ENCODE assay signal across 8 mouse cellular contexts in genomic region chr19:43729296-43730036, GRCm38 (mm10). TPM values are rescaled to one million over a fixed set of nuclear protein-coding genes. Genes with fewer than 3 reads are reported as not detected.
DNase-seq lines count a peak whose midpoint lies in the region; ATAC-seq and TF ChIP-seq lines count a peak whose summit lies in the region.

No protein-coding gene starts in this region.

- H3K4me3 ChIP-seq in lung, postnatal 0 days (ENCODE audit: low read depth, low read length), result peak overlapping the region; percentile 19; the same call in 1 of the 2 replicates
- H3K4me3 ChIP-seq in limb, embryonic 12.5 days (replicated peaks), result peak overlapping the region; percentile 32
- peak overlapping the region; percentile 37 for H3K4me3 ChIP-seq in stomach, embryonic 16.5 days (replicated peaks; ENCODE audit: low read length)

- H3K9ac ChIP-seq in lung, postnatal 0 days (replicated peaks; ENCODE audit: low read depth), result no peak overlapping the region
- H3K9ac ChIP-seq in limb, embryonic 12.5 days (replicated peaks), result peak overlapping the region; percentile 31; the same call in 1 of the 2 replicates
- peak overlapping the region; percentile 58 for H3K9ac ChIP-seq in stomach, embryonic 16.5 days (ENCODE audit: low read length)

- H3K27me3 ChIP-seq in lung, postnatal 0 days (replicated peaks; ENCODE audit: insufficient read depth, low read length), result no peaks in the 10 kb centered on the region
- H3K27me3 ChIP-seq in limb, embryonic 12.5 days, result no peaks in the 10 kb centered on the region
- no peaks in the 10 kb centered on the region for H3K27me3 ChIP-seq in stomach, embryonic 16.5 days (ENCODE audit: control insufficient read depth, insufficient read depth, low read length)

- 44% methylated on average over 22 of the region's 22 CpGs for WGBS in lung, postnatal 0 days
- 47% methylated on average over 22 of the region's 22 CpGs for WGBS in limb, embryonic 12.5 days
- 39% methylated on average over 22 of the region's 22 CpGs for WGBS in stomach, embryonic 16.5 days

- no peaks in the 10 kb centered on the region for H3K9me3 ChIP-seq in lung, postnatal 0 days (ENCODE audit: low read length)
- no peaks in the 10 kb centered on the region for H3K9me3 ChIP-seq in limb, embryonic 12.5 days
- no peaks in the 10 kb centered on the region for H3K9me3 ChIP-seq in stomach, embryonic 16.5 days (replicated peaks; ENCODE audit: control insufficient read depth, low read length)

- no peaks in the 10 kb centered on the region for H3K4me1 ChIP-seq in lung, postnatal 0 days (ENCODE audit: insufficient read depth, low read depth, low read length)
- H3K4me1 ChIP-seq in limb, embryonic 12.5 days (replicated peaks), result peaks cover 5% of the 10 kb centered on the region; the same call in 1 of the 2 replicates
- no peaks in the 10 kb centered on the region for H3K4me1 ChIP-seq in stomach, embryonic 16.5 days (ENCODE audit: control insufficient read depth, insufficient read depth, low read length)

- TF ChIP-seq EP300 in lung, postnatal 0 days (IDR thresholded peaks at IDR 0.05), result no peak

- H3K27ac ChIP-seq in lung, postnatal 0 days (ENCODE audit: low read length), result no peak overlapping the region
- 0 out of 2 replicates have a peak overlapping the region, but pooled peaks have one; percentile 41 for H3K27ac ChIP-seq in limb, embryonic 12.5 days
- no peak overlapping the region for H3K27ac ChIP-seq in stomach, embryonic 16.5 days (ENCODE audit: low read length)

- intact Hi-C loops in gastrocnemius, postnatal 36 days (cut with DNase I), result no loop called here

- DNase-seq in lung, postnatal 0 days (ENCODE audit: low spot score), result no peak
- no peak for DNase-seq in lung, postnatal 36 days
- DNase-seq in forelimb bud, embryonic 11.5 days (ENCODE audit: low read depth, low spot score), result peak; percentile 11
- DNase-seq in spleen, postnatal 14 days (ENCODE audit: low spot score in 2 of 2), result no peak
- DNase-seq in left cerebral cortex, adult 11 months (ENCODE audit: low spot score), result no peak
- DNase-seq in gastrocnemius, postnatal 36 days, result no peak

- peak overlapping the region; percentile 41 for H3K4me2 ChIP-seq in lung, postnatal 0 days (replicated peaks; ENCODE audit: low read depth, low read length)
- peak overlapping the region; percentile 49 for H3K4me2 ChIP-seq in limb, embryonic 12.5 days
- peak overlapping the region; percentile 25 for H3K4me2 ChIP-seq in stomach, embryonic 16.5 days (ENCODE audit: low read depth, low read length)

- ATAC-seq in lung, postnatal 0 days, result 0 out of 2 replicates have a peak, but pooled peaks have one; percentile 28
- ATAC-seq in limb, embryonic 12.5 days (ENCODE audit: insufficient number of reproducible peaks, insufficient read depth, low FRiP score, low TSS enrichment, low read depth), result 0 out of 2 replicates have a peak, but pooled peaks have one; percentile 47
- no peak for ATAC-seq in stomach, embryonic 16.5 days (ENCODE audit: insufficient read depth, low FRiP score)

- peaks cover 32% of the 10 kb centered on the region; the same call in 1 of the 2 replicates for H3K36me3 ChIP-seq in lung, postnatal 0 days (ENCODE audit: insufficient read depth, low read length)
- peaks cover 55% of the 10 kb centered on the region for H3K36me3 ChIP-seq in limb, embryonic 12.5 days
- H3K36me3 ChIP-seq in stomach, embryonic 16.5 days (ENCODE audit: control insufficient read depth, insufficient read depth, low read length), result 0 out of 2 replicates have a peak, but pooled peaks cover 3% of the 10 kb centered on the region

- no peak for TF ChIP-seq CTCF in lung, postnatal 0 days (IDR thresholded peaks at IDR 0.05)

RNA-seq across cellular contexts. Expression of gene Cutc, which starts 23.3 kb away (rescaled TPM):
- 14.9 and 17.1 TPM in 2 replicates for polyA plus RNA-seq in lung, postnatal 0 days (2015; fragmentation: Nextera tagmentation; extraction: Ambion mirVana)
- polyA plus RNA-seq in limb, embryonic 12.5 days (2016; fragmentation: Nextera tagmentation; extraction: Ambion mirVana), result 13.1 and 13.7 TPM in 2 replicates
- polyA plus RNA-seq in stomach, embryonic 16.5 days (2015; fragmentation: Nextera tagmentation; extraction: Ambion mirVana), result 16.3 and 18.3 TPM in 2 replicates
- 10 to 100 TPM; 13.7 to 18.2 TPM for total RNA-seq in gastrocnemius, postnatal 36 days (2021)

RNA-seq across cellular contexts. Expression of gene Cox15, which starts 23.3 kb away (rescaled TPM):
- polyA plus RNA-seq in lung, postnatal 0 days (2015; fragmentation: Nextera tagmentation; extraction: Ambion mirVana), result 4.5 and 5.7 TPM in 2 replicates
- 15.1 and 15.2 TPM in 2 replicates for polyA plus RNA-seq in limb, embryonic 12.5 days (2016; fragmentation: Nextera tagmentation; extraction: Ambion mirVana)
- polyA plus RNA-seq in stomach, embryonic 16.5 days (2015; fragmentation: Nextera tagmentation; extraction: Ambion mirVana), result 10.0 and 10.8 TPM in 2 replicates
- 10 to 100 TPM; 17.2 to 20.7 TPM for total RNA-seq in gastrocnemius, postnatal 36 days (2021)

RNA-seq across cellular contexts. Expression of gene Entpd7, which starts 40.0 kb away (rescaled TPM):
- 5.1 and 6.1 TPM in 2 replicates for polyA plus RNA-seq in lung, postnatal 0 days (2015; fragmentation: Nextera tagmentation; extraction: Ambion mirVana)
- 10.5 and 11.6 TPM in 2 replicates for polyA plus RNA-seq in limb, embryonic 12.5 days (2016; fragmentation: Nextera tagmentation; extraction: Ambion mirVana)
- 14.6 and 15.3 TPM in 2 replicates for polyA plus RNA-seq in stomach, embryonic 16.5 days (2015; fragmentation: Nextera tagmentation; extraction: Ambion mirVana)
- total RNA-seq in gastrocnemius, postnatal 36 days (2021), result 1 to 10 TPM; 1.1 to 1.7 TPM

RNA-seq across cellular contexts. Expression of gene Abcc2, which starts 52.5 kb away (rescaled TPM):
- polyA plus RNA-seq in lung, postnatal 0 days (2015; fragmentation: Nextera tagmentation; extraction: Ambion mirVana), result 0.02 TPM in 1 of 2 replicates, not detected in the other
- polyA plus RNA-seq in limb, embryonic 12.5 days (2016; fragmentation: Nextera tagmentation; extraction: Ambion mirVana), result not detected in 2 replicates
- 1.7 and 2.2 TPM in 2 replicates for polyA plus RNA-seq in stomach, embryonic 16.5 days (2015; fragmentation: Nextera tagmentation; extraction: Ambion mirVana)
- total RNA-seq in gastrocnemius, postnatal 36 days (2021), result not detected

RNA-seq across cellular contexts. Expression of gene Slc25a28, which starts 54.8 kb away (rescaled TPM):
- polyA plus RNA-seq in lung, postnatal 0 days (2015; fragmentation: Nextera tagmentation; extraction: Ambion mirVana), result 11.9 and 13.3 TPM in 2 replicates
- 16.8 and 20.4 TPM in 2 replicates for polyA plus RNA-seq in limb, embryonic 12.5 days (2016; fragmentation: Nextera tagmentation; extraction: Ambion mirVana)
- 11.2 and 13.1 TPM in 2 replicates for polyA plus RNA-seq in stomach, embryonic 16.5 days (2015; fragmentation: Nextera tagmentation; extraction: Ambion mirVana)
- total RNA-seq in gastrocnemius, postnatal 36 days (2021), result 10 to 100 TPM; 20.6 to 25.2 TPM
